Mouse (Mus musculus) intestine, embryonic 15.5 days (tissue): ENCODE measurements around the gene Rgs10. TPM values are rescaled to one million over a fixed set of nuclear protein-coding genes. Genes with fewer than 3 reads are reported as not detected.

Experiments used
- ATAC-seq: fragments of 200-750 bp; cut with Nextera tagmentation; 2 replicates; pipeline ENCODE4 v1.8.0; 2017; ENCODE audit warnings: moderate TSS enrichment, moderate library complexity
- H3K27ac ChIP-seq: fragments of 300-500 bp; sonication (generic); 2 replicates; pipeline ENCODE4 v1.5.1; 2015; ENCODE audit warnings: mild to moderate bottlenecking, inconsistent platforms
- H3K27me3 ChIP-seq: fragments of 300-500 bp; sonication (generic); replicated peaks from 2 replicates; pipeline ENCODE4 v1.6.1; 2015; ENCODE audit warnings: inconsistent platforms
- H3K36me3 ChIP-seq: fragments of 300-500 bp; sonication (generic); 2 replicates; pipeline ENCODE4 v1.6.1; 2015; ENCODE audit warnings: inconsistent platforms
- H3K4me1 ChIP-seq: fragments of 300-500 bp; sonication (generic); replicated peaks from 2 replicates; pipeline ENCODE4 v1.6.1; 2015; ENCODE audit warnings: inconsistent platforms
- H3K4me2 ChIP-seq: fragments of 300-500 bp; sonication (generic); replicated peaks from 2 replicates; pipeline ENCODE4 v1.6.1; 2015; ENCODE audit warnings: mild to moderate bottlenecking, inconsistent platforms
- H3K4me3 ChIP-seq: fragments of 300-500 bp; sonication (generic); replicated peaks from 2 replicates; pipeline ENCODE4 v1.5.1; 2015; ENCODE audit warnings: inconsistent platforms
- H3K9ac ChIP-seq: fragments of 300-500 bp; sonication (generic); 2 replicates; pipeline ENCODE4 v1.6.1; 2015; ENCODE audit warnings: inconsistent platforms
- H3K9me3 ChIP-seq: fragments of 300-500 bp; sonication (generic); 2 replicates; pipeline ENCODE4 v1.6.1; 2016; ENCODE audit warnings: inconsistent platforms
- WGBS: fragments of 180-500 bp; shearing (Covaris S2); methylation state at CpG from one replicate; pipeline ENCODE4 v1.1.7; 2015; 5-methylcytosine and 5-hydroxymethylcytosine counted together
- polyA plus RNA-seq: library from polyadenylated mRNA; unstranded; fragments of >200 nt; fragmentation: Nextera tagmentation; extraction: Ambion mirVana; gene quantifications from 2 replicates; pipeline ENCODE4 v1.2.1, GENCODE M21; 2015

Rgs10 gene
- polyA plus RNA-seq, 1 experiment from 2014 or later, result 30.5 TPM

- H3K4me2 ChIP-seq, result no peak overlapping the region
- no peak for ATAC-seq
- H3K36me3 ChIP-seq, result no peaks in the 10 kb centered on the region; the same call in 1 of the 2 replicates
- WGBS, result 43% methylated on average over 6 of the region's 6 CpGs
- H3K27me3 ChIP-seq, result no peaks in the 10 kb centered on the region
- H3K27ac ChIP-seq, result no peak overlapping the region
- H3K9ac ChIP-seq, result no peak overlapping the region
- H3K9me3 ChIP-seq, result no peaks in the 10 kb centered on the region
- no peak overlapping the region for H3K4me3 ChIP-seq
- peaks cover 3% of the 10 kb centered on the region; the same call in 1 of the 2 replicates for H3K4me1 ChIP-seq
Measured at GRCm38 (mm10) chr7:128403586-128403985, 15.0 kb downstream of the Rgs10 start.

GRCm38 (mm10) chr7:128403128-128403527, 15.4 kb downstream of the Rgs10 start:
- WGBS, result 26% methylated on average over 10 of the region's 10 CpGs
- Histone ChIP-seq H3K4me3 (no peak overlapping the region), H3K36me3 (no peaks in the 10 kb centered on the region; the same call in 1 of the 2 replicates), H3K9ac (no peak overlapping the region), H3K27ac (no peak overlapping the region), H3K4me1 (peaks cover 3% of the 10 kb centered on the region; the same call in 1 of the 2 replicates), H3K9me3 (no peaks in the 10 kb centered on the region), H3K4me2 (no peak overlapping the region), H3K27me3 (no peaks in the 10 kb centered on the region)
- no peak for ATAC-seq

- Histone ChIP-seq H3K27me3 (no peaks in the 10 kb centered on the region), H3K4me1 (peaks cover 3% of the 10 kb centered on the region; the same call in 1 of the 2 replicates), H3K4me3 (no peak overlapping the region), H3K9me3 (no peaks in the 10 kb centered on the region), H3K27ac (no peak overlapping the region), H3K36me3 (no peaks in the 10 kb centered on the region; the same call in 1 of the 2 replicates), H3K4me2 (no peak overlapping the region), H3K9ac (no peak overlapping the region)
- WGBS, result 61% methylated on average over 8 of the region's 8 CpGs
- ATAC-seq, result no peak
Measured at GRCm38 (mm10) chr7:128402577-128402976, 16.0 kb downstream of the Rgs10 start.

- H3K4me1 ChIP-seq, result peaks cover 2% of the 10 kb centered on the region; the same call in 1 of the 2 replicates
- no peak overlapping the region for H3K4me2 ChIP-seq
- H3K9ac ChIP-seq, result no peak overlapping the region
- H3K27me3 ChIP-seq, result no peaks in the 10 kb centered on the region
- ATAC-seq, result no peak
- no peaks in the 10 kb centered on the region for H3K9me3 ChIP-seq
- 61% methylated on average over 4 of the region's 4 CpGs for WGBS
- no peaks in the 10 kb centered on the region; the same call in 1 of the 2 replicates for H3K36me3 ChIP-seq
- H3K4me3 ChIP-seq, result no peak overlapping the region
- no peak overlapping the region for H3K27ac ChIP-seq
Measured at GRCm38 (mm10) chr7:128398664-128399063, 19.9 kb downstream of the Rgs10 start.

- WGBS, result 63% methylated on average over 2 of the region's 2 CpGs
- Histone ChIP-seq H3K4me3 (no peak overlapping the region), H3K36me3 (no peaks in the 10 kb centered on the region; the same call in 1 of the 2 replicates), H3K9ac (no peak overlapping the region), H3K4me1 (peaks cover 4% of the 10 kb centered on the region), H3K27ac (no peak overlapping the region), H3K27me3 (no peaks in the 10 kb centered on the region), H3K9me3 (no peaks in the 10 kb centered on the region), H3K4me2 (no peak overlapping the region)
- ATAC-seq, result no peak
Measured at GRCm38 (mm10) chr7:128397066-128397465, 21.5 kb downstream of the Rgs10 start.

GRCm38 (mm10) chr7:128393756-128394155, 24.8 kb downstream of the Rgs10 start:
- Histone ChIP-seq H3K27me3 (no peaks in the 10 kb centered on the region), H3K4me1 (peaks cover 18% of the 10 kb centered on the region), H3K27ac (no peak overlapping the region), H3K9me3 (no peaks in the 10 kb centered on the region), H3K36me3 (no peaks in the 10 kb centered on the region), H3K9ac (no peak overlapping the region), H3K4me2 (no peak overlapping the region), H3K4me3 (no peak overlapping the region)
- 42% methylated on average over 4 of the region's 4 CpGs for WGBS
- no peak for ATAC-seq

- Histone ChIP-seq H3K9ac (no peak overlapping the region), H3K4me3 (no peak overlapping the region), H3K4me1 (peaks cover 20% of the 10 kb centered on the region), H3K4me2 (no peak overlapping the region), H3K27me3 (no peaks in the 10 kb centered on the region), H3K9me3 (no peaks in the 10 kb centered on the region), H3K27ac (no peak overlapping the region), H3K36me3 (no peaks in the 10 kb centered on the region)
- WGBS, result 43% methylated on average over 5 of the region's 5 CpGs
- no peak for ATAC-seq
Measured at GRCm38 (mm10) chr7:128392972-128393314, 25.6 kb downstream of the Rgs10 start.

- WGBS, result 69% methylated on average over 18 of the region's 18 CpGs
- Histone ChIP-seq H3K36me3 (no peaks in the 10 kb centered on the region), H3K27ac (peak overlapping the region; percentile 45; the same call in 1 of the 2 replicates), H3K9me3 (no peaks in the 10 kb centered on the region), H3K9ac (no peak overlapping the region), H3K4me1 (peaks cover 20% of the 10 kb centered on the region), H3K4me2 (no peak overlapping the region), H3K27me3 (no peaks in the 10 kb centered on the region), H3K4me3 (no peak overlapping the region)
- ATAC-seq, result peak; percentile 44; the same call in 1 of the 2 replicates
Measured at GRCm38 (mm10) chr7:128392071-128392971, 26.2 kb downstream of the Rgs10 start.

- Histone ChIP-seq H3K27me3 (no peaks in the 10 kb centered on the region), H3K36me3 (no peaks in the 10 kb centered on the region), H3K4me2 (no peak overlapping the region), H3K9me3 (no peaks in the 10 kb centered on the region), H3K4me1 (peaks cover 20% of the 10 kb centered on the region), H3K27ac (peak overlapping the region; percentile 45; the same call in 1 of the 2 replicates), H3K9ac (no peak overlapping the region), H3K4me3 (no peak overlapping the region)
- 39% methylated on average over 12 of the region's 12 CpGs for WGBS
- 0 out of 2 replicates have a peak, but pooled peaks have one; percentile 31 for ATAC-seq
Measured at GRCm38 (mm10) chr7:128391267-128392057, 27.1 kb downstream of the Rgs10 start.

GRCm38 (mm10) chr7:128388968-128389367, 29.6 kb downstream of the Rgs10 start:
- H3K27me3 ChIP-seq, result no peaks in the 10 kb centered on the region
- no peak overlapping the region for H3K9ac ChIP-seq
- peaks cover 20% of the 10 kb centered on the region for H3K4me1 ChIP-seq
- H3K36me3 ChIP-seq, result no peaks in the 10 kb centered on the region
- peak; percentile 75 for ATAC-seq
- no peaks in the 10 kb centered on the region for H3K9me3 ChIP-seq
- H3K4me2 ChIP-seq, result 0 out of 2 replicates have a peak overlapping the region, but pooled peaks have one; percentile 14
- no peak overlapping the region for H3K4me3 ChIP-seq
- 22% methylated on average over 7 of the region's 7 CpGs for WGBS
- peak overlapping the region; percentile 9; the same call in 1 of the 2 replicates for H3K27ac ChIP-seq

- Histone ChIP-seq H3K4me3 (no peak overlapping the region), H3K4me2 (no peak overlapping the region), H3K9me3 (no peaks in the 10 kb centered on the region), H3K4me1 (peaks cover 9% of the 10 kb centered on the region), H3K27me3 (no peaks in the 10 kb centered on the region), H3K9ac (no peak overlapping the region), H3K27ac (no peak overlapping the region), H3K36me3 (no peaks in the 10 kb centered on the region)
- ATAC-seq, result no peak
- 68% methylated on average over 10 of the region's 10 CpGs for WGBS
Measured at GRCm38 (mm10) chr7:128383726-128384463, 34.7 kb downstream of the Rgs10 start.
